Mouse (Mus musculus) lung, embryonic 14.5 days (tissue): ENCODE results near the gene Taf1c. TPM values are rescaled to one million over a fixed set of nuclear protein-coding genes. Genes with fewer than 3 reads are reported as not detected.

Source experiments
- ATAC-seq: fragments of 200-750 bp; cut with Nextera tagmentation; 2 replicates; pipeline ENCODE4 v1.8.0; 2017; ENCODE audit warnings: mild to moderate bottlenecking, moderate TSS enrichment, moderate library complexity; ENCODE audit not compliant: insufficient read depth
- DNase-seq: peaks from one replicate; pipeline ENCODE4 v3.0.0-alpha.2; 2015
- H3K27ac ChIP-seq: fragments of 300-500 bp; sonication (generic); 2 replicates; pipeline ENCODE4 v1.5.1; 2014; ENCODE audit warnings: low read depth, mild to moderate bottlenecking, moderate library complexity
- H3K27me3 ChIP-seq: fragments of 300-500 bp; sonication (generic); 2 replicates; pipeline ENCODE4 v1.6.1; 2014; ENCODE audit warnings: low read length, control low read depth; ENCODE audit not compliant: insufficient read depth
- H3K36me3 ChIP-seq: fragments of 300-500 bp; sonication (generic); 2 replicates; pipeline ENCODE4 v1.6.1; 2014; ENCODE audit warnings: control low read depth; ENCODE audit not compliant: insufficient read depth
- H3K4me1 ChIP-seq: fragments of 300-500 bp; sonication (generic); 2 replicates; pipeline ENCODE4 v1.6.1; 2014; ENCODE audit warnings: antibody characterized with exemption, control low read depth; ENCODE audit not compliant: insufficient read depth
- H3K4me2 ChIP-seq: fragments of 300-500 bp; sonication (generic); 2 replicates; pipeline ENCODE4 v1.6.1; 2014; ENCODE audit warnings: mild to moderate bottlenecking
- H3K4me3 ChIP-seq: fragments of 300-500 bp; sonication (generic); 2 replicates; pipeline ENCODE4 v1.5.1; 2014; ENCODE audit warnings: low read depth, low read length
- H3K9ac ChIP-seq: fragments of 300-500 bp; sonication (generic); 2 replicates; pipeline ENCODE4 v1.6.1; 2014
- H3K9me3 ChIP-seq: fragments of 300-500 bp; sonication (generic); 2 replicates; pipeline ENCODE4 v1.6.1; 2016; ENCODE audit warnings: low read depth, low read length, control low read depth
- CTCF ChIP-seq: IDR thresholded peaks from 2 replicates; pipeline ENCODE4 v1.5.1; 2016; ENCODE audit warnings: antibody characterized with exemption, low read depth
- WGBS: fragments of 180-500 bp; shearing (Covaris S2); extraction: QIAGEN DNeasy Blood & Tissue Kit; methylation state at CpG from one replicate; pipeline ENCODE4 v1.1.7; 2014; 5-methylcytosine and 5-hydroxymethylcytosine counted together
- polyA plus RNA-seq: library from polyadenylated mRNA; unstranded; fragments of >200 nt; fragmentation: Nextera tagmentation; extraction: Ambion mirVana; gene quantifications from 2 replicates; pipeline ENCODE4 v1.2.1, GENCODE M21; 2014

The Taf1c gene
- polyA plus RNA-seq, 1 experiment from 2014 or later: 10.4 TPM

DNA sequence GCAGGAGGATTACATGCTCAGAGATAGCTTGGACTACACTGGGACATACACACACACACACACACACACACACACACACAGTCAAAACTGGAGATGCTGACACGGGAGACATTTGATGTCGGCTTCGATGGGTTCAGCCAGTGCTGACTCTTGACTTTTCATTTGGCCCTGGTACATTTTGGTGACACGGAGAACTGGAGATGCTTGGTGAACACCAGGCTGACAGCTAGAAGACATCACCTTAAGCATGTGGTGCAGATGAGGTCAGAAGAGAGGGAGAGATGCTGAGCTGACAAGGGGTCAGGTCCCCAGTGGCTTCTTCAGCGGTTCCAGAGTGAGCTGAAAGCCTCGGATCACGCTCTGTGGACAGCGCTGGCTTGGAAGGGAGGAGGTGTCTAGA, 18.0 kb upstream of the Taf1c start:
- WGBS: 75% methylated on average over 8 of the region's 8 CpGs

DNA sequence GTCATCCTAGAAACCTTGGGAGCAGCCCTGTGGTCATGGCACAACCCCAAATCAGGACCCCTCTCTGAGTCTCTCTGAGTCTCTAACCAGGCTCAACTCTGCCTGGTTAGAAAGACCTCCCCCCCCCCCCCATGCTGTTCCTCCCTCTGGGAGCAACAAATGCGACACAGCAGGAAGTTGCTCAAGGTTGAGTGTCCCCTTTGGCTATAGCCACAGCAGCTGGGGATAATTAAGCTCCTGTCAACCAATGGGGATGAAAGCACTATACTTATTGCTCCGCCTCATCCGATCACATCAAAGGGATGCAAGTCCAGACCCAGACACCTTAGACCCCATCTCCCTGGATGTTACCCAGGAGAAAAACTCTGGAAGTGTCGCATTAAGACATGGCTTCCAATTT, 17.5 kb upstream of the Taf1c start:
- H3K27ac ChIP-seq: no peak overlapping the region
- no peak for ATAC-seq
- 50% methylated on average over 4 of the region's 4 CpGs for WGBS
- no peak for TF ChIP-seq CTCF
- H3K36me3 ChIP-seq: no peaks in the 10 kb centered on the region
- no peak overlapping the region for H3K9ac ChIP-seq
- H3K27me3 ChIP-seq: no peaks in the 10 kb centered on the region
- DNase-seq: no peak
- no peaks in the 10 kb centered on the region for H3K9me3 ChIP-seq
- H3K4me2 ChIP-seq: no peak overlapping the region
- no peaks in the 10 kb centered on the region for H3K4me1 ChIP-seq
- no peak overlapping the region for H3K4me3 ChIP-seq

More for the DNA sequence above, 18.0 kb upstream of the Taf1c start:
- Histone ChIP-seq H3K4me1 (no peaks in the 10 kb centered on the region), H3K9me3 (no peaks in the 10 kb centered on the region), H3K36me3 (no peaks in the 10 kb centered on the region), H3K27ac (no peak overlapping the region), H3K9ac (no peak overlapping the region), H3K27me3 (no peaks in the 10 kb centered on the region), H3K4me2 (no peak overlapping the region), H3K4me3 (no peak overlapping the region)
- no peak for ATAC-seq
- DNase-seq: no peak
- TF ChIP-seq CTCF: no peak

GRCm38 (mm10) chr8:119620848-119621465, 15.9 kb upstream of the Taf1c start:
- Histone ChIP-seq H3K9me3 (no peaks in the 10 kb centered on the region), H3K27ac (no peak overlapping the region), H3K4me3 (no peak overlapping the region), H3K27me3 (no peaks in the 10 kb centered on the region), H3K4me2 (no peak overlapping the region), H3K4me1 (no peaks in the 10 kb centered on the region), H3K36me3 (no peaks in the 10 kb centered on the region), H3K9ac (no peak overlapping the region)
- DNase-seq: no peak
- WGBS: 78% methylated on average over 14 of the region's 14 CpGs
- no peak for TF ChIP-seq CTCF
- no peak for ATAC-seq

- Histone ChIP-seq H3K36me3 (no peaks in the 10 kb centered on the region), H3K9me3 (no peaks in the 10 kb centered on the region), H3K4me1 (no peaks in the 10 kb centered on the region), H3K4me2 (no peak overlapping the region), H3K27ac (no peak overlapping the region), H3K27me3 (no peaks in the 10 kb centered on the region), H3K9ac (no peak overlapping the region), H3K4me3 (no peak overlapping the region)
- TF ChIP-seq CTCF: no peak
- WGBS: 59% methylated on average over 6 of the region's 6 CpGs
- no peak for ATAC-seq
- DNase-seq: no peak
Measured at GRCm38 (mm10) chr8:119620116-119620840, 15.3 kb upstream of the Taf1c start.

- Histone ChIP-seq H3K4me2 (no peak overlapping the region), H3K27ac (no peak overlapping the region), H3K4me3 (no peak overlapping the region), H3K9me3 (no peaks in the 10 kb centered on the region), H3K9ac (no peak overlapping the region), H3K4me1 (no peaks in the 10 kb centered on the region), H3K27me3 (no peaks in the 10 kb centered on the region), H3K36me3 (no peaks in the 10 kb centered on the region)
- WGBS: 40% methylated on average over 5 of the region's 5 CpGs
- ATAC-seq (no peak), DNase-seq (no peak)
- no peak for TF ChIP-seq CTCF
Measured at GRCm38 (mm10) chr8:119618887-119619286, 13.9 kb upstream of the Taf1c start.

DNA sequence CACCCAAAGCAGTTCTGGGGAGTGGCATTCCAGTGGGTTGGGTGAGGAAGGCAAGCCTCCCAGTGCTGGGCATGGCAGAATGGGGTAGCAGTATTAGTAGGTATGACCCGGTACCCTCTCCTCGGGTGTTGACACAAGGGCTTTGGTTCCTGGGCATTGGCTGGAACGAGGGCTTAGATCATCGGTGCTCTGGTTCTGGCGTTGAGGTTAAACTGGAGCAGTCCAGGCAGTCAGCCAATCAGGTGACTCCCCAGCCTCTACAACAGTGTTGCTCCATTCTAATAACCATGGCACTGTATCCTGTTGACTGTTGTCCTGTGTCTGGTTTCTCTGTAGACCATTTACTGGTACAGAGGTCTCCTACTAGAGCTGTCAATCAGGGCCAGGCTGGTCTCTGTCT, 12.6 kb upstream of the Taf1c start:
- Histone ChIP-seq H3K4me2 (no peak overlapping the region), H3K9me3 (no peaks in the 10 kb centered on the region), H3K4me1 (no peaks in the 10 kb centered on the region), H3K9ac (no peak overlapping the region), H3K27me3 (no peaks in the 10 kb centered on the region), H3K4me3 (no peak overlapping the region), H3K36me3 (no peaks in the 10 kb centered on the region), H3K27ac (no peak overlapping the region)
- 79% methylated on average over 5 of the region's 5 CpGs for WGBS
- ATAC-seq (no peak), DNase-seq (no peak)
- no peak for TF ChIP-seq CTCF

DNA sequence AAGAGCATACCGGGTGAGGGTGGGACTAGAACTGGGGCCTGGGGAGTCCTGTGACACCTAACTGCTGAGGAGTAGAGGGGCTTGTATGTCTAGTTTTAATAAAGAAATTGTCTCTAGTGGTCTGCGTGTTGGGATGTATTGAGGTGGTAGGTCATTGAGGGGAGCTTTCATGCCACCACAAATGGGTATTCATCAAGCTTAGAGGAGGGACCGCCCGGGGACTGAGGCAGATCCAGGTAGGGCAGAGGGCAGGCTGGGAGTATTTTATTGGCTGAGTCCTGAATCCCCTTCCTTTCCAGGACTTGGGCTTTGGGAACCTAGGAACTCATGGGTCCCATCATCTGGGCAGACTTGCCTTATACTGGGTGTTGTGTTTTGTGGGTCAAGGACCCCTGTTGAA, 11.8 kb upstream of the Taf1c start:
- TF ChIP-seq CTCF: no peak
- H3K27me3 ChIP-seq: no peaks in the 10 kb centered on the region
- no peak overlapping the region for H3K4me2 ChIP-seq
- ATAC-seq: no peak
- H3K4me1 ChIP-seq: no peaks in the 10 kb centered on the region
- H3K9me3 ChIP-seq: no peaks in the 10 kb centered on the region
- no peak overlapping the region for H3K4me3 ChIP-seq
- no peak overlapping the region for H3K27ac ChIP-seq
- DNase-seq: no peak
- no peaks in the 10 kb centered on the region for H3K36me3 ChIP-seq
- no peak overlapping the region for H3K9ac ChIP-seq
- 82% methylated on average over 4 of the region's 4 CpGs for WGBS
